Mouse (Mus musculus) liver, embryonic 16.5 days (tissue): ENCODE measurements around the gene Serpinb3c. TPM values are rescaled to one million over a fixed set of nuclear protein-coding genes. Genes with fewer than 3 reads are reported as not detected.
"Not testable (repeated sequence)": the region's sequence is repeated elsewhere in the genome, so short reads cannot be mapped to it uniquely, and the experiment has no call there.

Source experiments
- ATAC-seq: fragments of 200-750 bp; cut with Nextera tagmentation; 2 replicates; pipeline ENCODE4 v1.8.0; 2017; ENCODE audit warnings: low read depth, mild to moderate bottlenecking, moderate number of reproducible peaks, moderate library complexity
- H3K27ac ChIP-seq: fragments of 300-500 bp; sonication (generic); 2 replicates; pipeline ENCODE4 v1.5.1; 2014; ENCODE audit warnings: mild to moderate bottlenecking, low read length
- H3K27me3 ChIP-seq: fragments of 300-500 bp; sonication (generic); 2 replicates; pipeline ENCODE4 v1.6.1; 2014; ENCODE audit warnings: low read depth, low read length, mixed read lengths; ENCODE audit not compliant: control insufficient read depth, insufficient read depth
- H3K36me3 ChIP-seq: fragments of 300-500 bp; sonication (generic); 2 replicates; pipeline ENCODE4 v1.6.1; 2014; ENCODE audit warnings: mild to moderate bottlenecking; ENCODE audit not compliant: control insufficient read depth, insufficient read depth
- H3K4me1 ChIP-seq: fragments of 300-500 bp; sonication (generic); 2 replicates; pipeline ENCODE4 v1.6.1; 2014; ENCODE audit warnings: low read depth, low read length, mixed read lengths; ENCODE audit not compliant: control insufficient read depth
- H3K4me2 ChIP-seq: fragments of 300-500 bp; sonication (generic); 2 replicates; pipeline ENCODE4 v1.6.1; 2014; ENCODE audit warnings: low read depth, low read length, mixed read lengths
- H3K4me3 ChIP-seq: fragments of 300-500 bp; sonication (generic); 2 replicates; pipeline ENCODE4 v1.5.1; 2014; ENCODE audit warnings: low read depth, mild to moderate bottlenecking, low read length
- H3K9ac ChIP-seq: fragments of 300-500 bp; sonication (generic); 2 replicates; pipeline ENCODE4 v1.6.1; 2014; ENCODE audit warnings: low read depth, low read length
- H3K9me3 ChIP-seq: fragments of 300-500 bp; sonication (generic); replicated peaks from 2 replicates; pipeline ENCODE4 v1.6.1; 2016; ENCODE audit warnings: low read length; ENCODE audit not compliant: control insufficient read depth
- WGBS: fragments of 180-500 bp; shearing (Covaris S2); extraction: QIAGEN DNeasy Blood & Tissue Kit; methylation state at CpG from one replicate; pipeline ENCODE4 v1.1.7; 2014; ENCODE audit not compliant: insufficient replicate concordance; 5-methylcytosine and 5-hydroxymethylcytosine counted together
- polyA plus RNA-seq: library from polyadenylated mRNA; unstranded; fragments of >200 nt; fragmentation: Nextera tagmentation; extraction: Ambion mirVana; gene quantifications from 2 replicates; pipeline ENCODE4 v1.2.1, GENCODE M21; 2015

Serpinb3c gene
- polyA plus RNA-seq, result not detected in 2 replicates

- H3K27me3 ChIP-seq, ATAC-seq, H3K9me3 ChIP-seq, H3K27ac ChIP-seq, H3K4me1 ChIP-seq, H3K9ac ChIP-seq, H3K36me3 ChIP-seq, H3K4me2 ChIP-seq, H3K4me3 ChIP-seq: not testable (repeated sequence)
Observed at GRCm38 (mm10) chr1:107278261-107278660, at the start of gene Serpinb3c, which contains the start of gene Serpinb3b. Serpinb3c (minus strand) TSS chr1:107278371. Serpinb3b (minus strand) TSS chr1:107278361.

GRCm38 (mm10) chr1:107243170-107243569 is 35.0 kb downstream of the Serpinb3c start:
- H3K27me3 ChIP-seq, H3K4me2 ChIP-seq, H3K4me1 ChIP-seq, H3K27ac ChIP-seq, H3K4me3 ChIP-seq, ATAC-seq, H3K36me3 ChIP-seq, H3K9me3 ChIP-seq, H3K9ac ChIP-seq: not testable (repeated sequence)
- WGBS, result 23% methylated on average over 3 of the region's 3 CpGs

Other genes starting within 250 kb of the Serpinb3c start
- not detected in 2 replicates for gene Serpinb3a, start 226.1 kb downstream of the Serpinb3c start, polyA plus RNA-seq
- gene Serpinb3d, start 194.9 kb downstream of the Serpinb3c start, polyA plus RNA-seq, result not detected in 2 replicates
- not detected in 2 replicates for gene Serpinb3b, start within 50 bp of the Serpinb3c start, polyA plus RNA-seq
- gene Serpinb11, start 82.8 kb upstream of the Serpinb3c start, polyA plus RNA-seq, result not detected in 2 replicates
- gene Serpinb7, start 121.3 kb upstream of the Serpinb3c start, polyA plus RNA-seq, result 0.14 TPM in 1 of 2 replicates, not detected in the other
- gene Serpinb2, start 233.1 kb upstream of the Serpinb3c start, polyA plus RNA-seq, result 2.1 and 2.6 TPM in 2 replicates